8 mouse cellular contexts compared by ENCODE assay signal in genomic region chr10:37137531-37138310, GRCm38 (mm10). TPM values are rescaled to one million over a fixed set of nuclear protein-coding genes. Genes with fewer than 3 reads are reported as not detected.
A peak's percentile ranks its signal among the peaks of the same experiment; 100 is the strongest.
DNase-seq lines count a peak whose midpoint lies in the region; ATAC-seq and TF ChIP-seq lines count a peak whose summit lies in the region.

No protein-coding gene starts in this region.

- H3K9me3 ChIP-seq in midbrain, embryonic 13.5 days: no peaks in the 10 kb centered on the region

- peak; percentile 68 for DNase-seq in adrenal gland, adult 2 months
- DNase-seq in gastrocnemius, postnatal 25 days: peak; percentile 50
- DNase-seq in kidney, adult 11 months: peak; percentile 36
- DNase-seq in left cerebral cortex, postnatal 36 days (ENCODE audit: low spot score in 2 of 2): peak; percentile 65
- DNase-seq in spleen, adult 12 weeks (ENCODE audit: low spot score): peak; percentile 15

- H3K27ac ChIP-seq in cortical plate, adult 2 months (ENCODE audit: insufficient read depth, low read length): peak overlapping the region; percentile 98
- peak overlapping the region; percentile 98 for H3K27ac ChIP-seq in midbrain, embryonic 13.5 days

- H3K27me3 ChIP-seq in midbrain, embryonic 13.5 days: no peaks in the 10 kb centered on the region

- peak overlapping the region; percentile 98 for H3K9ac ChIP-seq in midbrain, embryonic 13.5 days (replicated peaks)

- H3K4me3 ChIP-seq in cortical plate, adult 2 months (ENCODE audit: insufficient read depth, low read length): peak overlapping the region; percentile 98
- H3K4me3 ChIP-seq in midbrain, embryonic 13.5 days (replicated peaks): peak overlapping the region; percentile 99

- intact Hi-C loops in left cerebral cortex, postnatal 36 days (cut with DNase I): loop anchor here (2.0 to 5.0 kb wide), 5 partner anchors 65 to 1710 kb away; no protein-coding TSS in a partner anchor

- ATAC-seq in midbrain, embryonic 13.5 days: no peak
- no peak for ATAC-seq in megakaryocyte-erythroid progenitor cell, adult 5-6 weeks (replicated peaks; ENCODE audit: low FRiP score, low TSS enrichment, poor library complexity, severe bottlenecking)

- no peaks in the 10 kb centered on the region for H3K4me1 ChIP-seq in cortical plate, adult 2 months (ENCODE audit: control insufficient read depth, insufficient read depth, low read length)
- peaks cover 29% of the 10 kb centered on the region for H3K4me1 ChIP-seq in midbrain, embryonic 13.5 days (replicated peaks)

- H3K36me3 ChIP-seq in midbrain, embryonic 13.5 days: peaks cover 24% of the 10 kb centered on the region

- no peak for TF ChIP-seq CTCF in cortical plate, adult 2 months (IDR thresholded peaks at IDR 0.05; ENCODE audit: extremely low read depth, insufficient read depth, low read length)

- peak; percentile 64; the same call in 1 of the 2 replicates for TF ChIP-seq POLR2A in cortical plate, adult 2 months (IDR thresholded peaks at IDR 0.05; ENCODE audit: extremely low read depth, insufficient read depth, low read length)

- 0% methylated on average over 24 of the region's 24 CpGs for WGBS in midbrain, embryonic 13.5 days

- peak overlapping the region; percentile 60; the same call in 1 of the 2 replicates for H3K4me2 ChIP-seq in midbrain, embryonic 13.5 days (replicated peaks)

RNA-seq across cellular contexts. Expression of gene Marcks, which starts 1.0 kb away (rescaled TPM):
- total RNA-seq in adrenal gland, adult 2 months (2021): 10 to 100 TPM; 39.4 to 50.3 TPM
- polyA plus RNA-seq in adrenal gland, adult 2 months (2012; rRNA removed): 18.2 and 35.6 TPM in 2 replicates
- polyA plus RNA-seq in cortical plate, adult 2 months (2012; rRNA removed): 84.5 and 87.9 TPM in 2 replicates
- 10 to 100 TPM; 35.4 to 37.6 TPM for total RNA-seq in gastrocnemius, postnatal 25 days (2021)
- total RNA-seq in left cerebral cortex, postnatal 36 days (2021): 100 to 1,000 TPM; 164 to 165 TPM
- 277 and 290 TPM in 2 replicates for polyA plus RNA-seq in midbrain, embryonic 13.5 days (2015; fragmentation: Nextera tagmentation; extraction: Ambion mirVana)
- total RNA-seq in megakaryocyte-erythroid progenitor cell, adult 5-6 weeks (2014; fragmentation: Nextera tagmentation): 1.1 and 2.2 TPM in 2 replicates
- total RNA-seq in megakaryocyte-erythroid progenitor cell, adult 5-6 weeks (2017): 2.0 and 3.6 TPM in 2 replicates

Comparison
In these comparisons a context has a peak if more than half of its experiments do, and no peak if none do; other contexts are left out.
1. DNase-seq: peak in every context shown above with its lines; median percentile 68 in adrenal gland, adult 2 months; 65 in left cerebral cortex, postnatal 36 days; 50 in gastrocnemius, postnatal 25 days; 36 in kidney, adult 11 months; 15 in spleen, adult 12 weeks.
2. RNA of gene Marcks, which starts 1.0 kb away (total RNA-seq): 164 to 165 TPM in left cerebral cortex, postnatal 36 days, 39.4 to 50.3 TPM in adrenal gland, adult 2 months and 35.4 to 37.6 TPM in gastrocnemius, postnatal 25 days; 1.1 to 3.6 TPM in megakaryocyte-erythroid progenitor cell, adult 5-6 weeks; every median in the first group is over 4 times any median in the second.